Mouse (Mus musculus) urinary bladder, adult 18-20 months (tissue): ENCODE measurements around the gene Gm3233.
"Not testable (repeated sequence)": the region's sequence is repeated elsewhere in the genome, so short reads cannot be mapped to it uniquely, and the experiment has no call there.

Experiments used
- DNase-seq, 2 experiments: peaks; one replicate each; pipeline ENCODE4 v3.0.0; 2022; ENCODE audit warnings: low spot score in 2 of 2, mixed read lengths in 2 of 2

The Gm3233 gene

DNA sequence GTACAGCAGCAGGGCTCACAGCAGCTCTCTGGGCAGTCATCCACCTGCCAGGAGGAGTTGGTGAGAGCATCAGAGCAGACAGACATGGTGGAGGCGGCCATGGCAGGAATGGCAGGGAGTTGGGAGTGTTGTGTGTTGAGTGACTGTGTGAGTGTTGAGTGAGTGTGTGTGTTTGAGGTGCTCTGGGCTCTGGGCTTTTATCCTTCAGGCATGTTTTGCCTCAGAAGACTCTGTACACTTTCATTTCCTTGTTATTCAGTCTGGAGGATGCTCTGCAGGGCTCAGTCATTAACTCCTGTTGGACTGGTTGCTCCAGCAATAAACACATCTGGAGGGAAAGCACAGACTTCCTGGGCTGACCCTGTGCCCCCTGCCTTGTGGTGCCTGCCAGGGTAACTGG, at the start of gene Gm3233:
TSS of gene Gm3233 (minus strand) at position 101 of the 400 bp plus-strand sequence.
- DNase-seq: not testable (repeated sequence)

DNA sequence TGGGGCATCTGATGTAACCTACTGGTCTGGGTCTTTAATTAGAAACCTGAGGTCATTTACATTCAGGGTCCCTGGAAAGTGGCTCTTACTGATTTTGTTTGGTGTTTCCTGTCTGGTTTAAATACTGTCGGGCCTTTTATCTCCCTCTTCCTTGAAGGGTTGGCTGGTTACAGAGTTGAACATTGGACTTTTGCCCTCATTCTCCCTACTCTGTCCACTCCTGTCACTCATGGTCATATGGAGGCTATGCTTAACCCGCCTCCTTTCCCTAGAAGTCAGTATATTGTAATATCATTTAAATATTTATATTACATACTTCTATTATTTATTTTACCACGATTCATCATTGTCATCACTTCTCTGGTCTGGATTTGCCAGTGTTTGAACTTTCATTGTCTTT, 44.6 kb upstream of the Gm3233 start:
- DNase-seq: no peak

DNA sequence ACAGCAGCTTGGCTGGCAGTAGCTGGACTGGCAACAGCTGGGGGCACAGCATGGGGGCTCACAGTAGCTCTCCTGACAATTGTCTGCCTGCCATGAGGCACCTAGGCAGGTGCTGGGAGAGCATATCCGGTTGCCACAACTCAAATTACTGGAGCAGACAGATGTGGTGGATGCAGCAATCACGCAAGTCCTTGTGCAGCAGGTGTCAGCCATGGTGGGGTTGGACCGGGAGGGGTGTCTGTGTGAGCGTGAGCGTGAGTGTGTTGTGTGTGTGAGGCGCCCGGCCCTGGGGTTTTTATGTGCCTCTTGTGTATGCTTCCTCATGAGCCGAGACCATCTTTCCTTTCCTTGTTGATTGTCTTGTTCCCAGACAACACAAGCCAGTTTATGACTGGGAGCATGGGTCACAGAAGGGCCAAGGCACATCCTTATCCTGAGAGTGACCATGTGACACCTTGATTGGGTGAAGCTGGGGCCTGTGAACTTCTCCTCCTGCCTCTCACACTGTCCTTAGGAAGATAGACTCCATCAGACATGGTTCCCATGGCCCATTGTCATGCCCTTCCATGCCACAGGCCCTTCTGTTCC, 39.5 kb upstream of the Gm3233 start, which contains the start of gene Gm19668:
TSS of gene Gm19668 (minus strand) at position 213 of the 588 bp plus-strand sequence.
- no peak for DNase-seq

DNA sequence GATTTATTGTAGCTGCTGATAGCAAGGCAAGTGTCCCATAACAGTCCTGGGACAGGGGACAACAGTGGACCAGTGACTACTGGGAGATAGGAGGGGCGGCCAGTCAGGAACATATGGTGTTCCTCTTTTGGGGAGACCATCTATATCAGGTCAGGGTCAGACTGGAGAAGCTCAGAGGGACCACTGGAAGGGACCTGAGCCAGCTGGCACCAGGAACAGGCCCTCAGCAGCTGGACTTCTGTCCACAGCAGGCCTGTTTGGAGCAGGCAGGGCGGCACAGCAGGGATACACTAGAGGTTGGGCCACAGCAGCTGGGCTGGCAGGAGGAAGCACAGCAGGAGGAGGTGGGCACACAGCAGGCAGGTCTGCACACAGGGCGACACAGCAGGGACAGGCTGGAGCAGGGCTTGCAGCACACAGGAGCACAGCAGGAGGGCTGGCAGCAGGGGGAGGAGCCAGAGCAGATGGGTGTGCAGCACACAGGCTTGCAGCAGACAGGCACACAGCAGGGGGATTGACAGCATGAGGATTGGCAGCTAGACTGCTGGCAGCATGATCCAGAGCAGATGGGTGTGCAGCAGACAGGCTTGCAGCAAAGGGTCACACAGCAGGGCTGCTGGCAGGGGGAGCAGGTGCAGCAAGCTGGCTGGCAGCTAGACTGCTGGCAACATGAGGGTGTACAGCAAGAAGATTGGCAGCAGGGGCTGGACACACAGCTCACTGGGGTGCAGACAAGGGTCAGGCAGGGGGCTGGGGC, 38.9 kb upstream of the Gm3233 start:
- not testable (repeated sequence) for DNase-seq

DNA sequence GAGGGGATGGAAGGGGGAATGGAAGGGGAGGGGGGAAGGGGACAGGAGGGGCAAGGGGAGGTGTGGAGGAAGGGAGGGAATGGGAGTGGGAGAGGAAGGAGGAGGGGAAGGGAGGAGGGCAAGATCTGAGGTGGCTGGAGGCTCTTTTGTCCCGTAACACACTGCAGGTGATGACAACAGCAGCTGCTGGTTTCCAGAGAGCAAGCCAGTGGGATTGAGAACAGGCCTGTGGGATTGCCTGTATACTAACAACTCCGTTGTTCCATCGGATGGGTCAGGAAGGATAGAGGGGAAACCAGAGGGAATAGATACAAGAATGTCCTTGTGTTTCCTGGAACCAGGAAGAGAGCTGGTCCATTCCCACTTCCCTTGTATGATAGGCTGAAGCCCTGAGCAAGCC, 38.2 kb upstream of the Gm3233 start:
- no peak for DNase-seq

DNA sequence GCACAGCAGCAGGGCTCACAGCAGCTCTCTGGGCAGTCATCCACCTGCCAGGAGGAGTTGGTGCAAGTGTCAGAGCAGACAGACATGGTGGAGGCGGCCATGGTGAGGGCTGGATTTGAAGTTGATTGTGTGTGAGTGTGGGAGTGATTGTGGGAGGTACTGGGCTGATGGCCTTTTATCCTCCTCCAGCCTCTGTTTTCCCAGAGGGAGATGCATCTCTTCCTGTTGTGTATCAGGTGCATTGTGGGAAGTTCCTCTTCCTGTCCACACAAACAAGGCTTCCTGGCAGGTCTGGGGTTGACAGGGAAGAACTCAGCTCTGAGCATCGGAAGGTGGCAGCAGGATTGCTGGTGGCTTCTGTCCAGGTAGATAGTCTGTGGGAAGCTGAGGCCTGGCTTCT, 35.5 kb upstream of the Gm3233 start, which contains the start of gene Gm9639:
TSS of gene Gm9639 (minus strand) at position 101 of the 400 bp plus-strand sequence.
- DNase-seq: no peak

DNA sequence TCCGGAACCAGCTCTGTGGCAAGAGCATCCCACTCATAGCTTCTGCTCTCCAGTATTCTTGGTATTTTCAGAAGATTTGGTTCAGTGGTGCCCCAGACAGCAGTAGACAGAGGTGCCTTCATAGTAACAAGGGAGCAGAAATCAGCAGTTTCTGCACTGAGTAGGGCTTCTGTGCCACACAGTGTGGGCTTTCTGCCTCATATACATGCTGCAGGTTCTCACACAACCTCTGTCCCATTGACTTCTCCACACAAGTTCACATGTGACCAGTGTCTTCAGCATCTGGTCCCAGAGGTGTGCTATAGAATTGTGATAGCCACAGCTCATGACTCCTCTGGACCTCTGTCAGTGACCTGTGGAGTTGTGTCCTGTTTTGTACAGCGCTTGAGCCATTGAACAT, 29.1 kb upstream of the Gm3233 start:
- DNase-seq: no peak

DNA sequence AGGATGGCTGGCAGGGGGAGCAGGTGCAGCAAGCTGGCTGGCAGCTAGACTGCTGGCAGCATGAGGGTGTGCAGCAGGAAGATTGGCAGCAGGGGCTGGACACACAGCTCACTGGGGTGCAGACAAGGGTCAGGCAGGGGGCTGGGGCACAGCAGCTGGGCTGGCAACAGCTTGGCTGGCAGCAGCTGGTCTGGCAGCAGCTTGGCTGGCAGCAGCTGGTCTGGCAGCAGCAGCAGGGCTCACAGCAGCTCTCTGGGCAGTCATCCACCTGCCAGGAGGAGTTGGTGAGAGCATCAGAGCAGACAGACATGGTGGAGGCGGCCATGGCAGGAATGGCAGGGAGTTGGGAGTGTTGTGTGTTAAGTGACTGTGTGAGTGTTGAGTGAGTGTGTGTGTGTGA, 28.4 kb upstream of the Gm3233 start, which contains the start of gene Gm7137:
TSS of gene Gm7137 (minus strand) at position 325 of the 400 bp plus-strand sequence.
- not testable (repeated sequence) for DNase-seq

DNA sequence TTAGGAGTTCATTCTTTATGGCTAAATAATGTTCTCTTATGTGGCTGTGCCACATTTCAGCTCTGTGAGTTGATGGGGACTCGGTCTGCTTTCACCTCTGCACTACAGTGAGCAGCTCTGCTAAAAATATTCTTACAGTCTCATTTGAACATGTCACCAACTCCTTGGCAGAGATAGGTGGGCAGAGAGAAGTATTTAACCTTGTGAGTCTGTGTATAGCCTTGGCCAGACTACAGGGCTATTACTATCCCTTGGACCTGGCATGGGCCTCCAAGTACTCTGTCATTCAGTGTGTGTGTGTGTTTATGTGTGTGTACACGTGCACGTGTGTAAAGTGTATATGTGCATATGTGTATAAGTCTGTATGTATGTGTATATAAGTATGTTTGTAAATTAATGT, 23.9 kb upstream of the Gm3233 start:
- DNase-seq: not testable (repeated sequence)

DNA sequence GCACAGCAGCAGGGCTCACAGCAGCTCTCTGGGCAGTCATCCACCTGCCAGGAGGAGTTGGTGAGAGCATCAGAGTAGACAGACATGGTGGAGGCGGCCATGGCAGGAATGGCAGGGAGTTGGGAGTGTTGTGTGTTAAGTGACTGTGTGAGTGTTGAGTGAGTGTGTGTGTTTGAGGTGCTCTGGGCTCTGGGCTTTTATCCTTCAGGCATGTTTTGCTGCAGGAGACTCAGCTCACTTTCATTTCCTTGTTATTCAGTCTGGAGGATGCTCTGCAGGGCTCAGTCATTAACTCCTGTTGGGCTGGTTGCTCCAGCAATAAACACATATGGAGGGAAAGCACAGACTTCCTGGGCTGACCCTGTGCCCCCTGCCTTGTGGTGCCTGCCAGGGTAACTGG, 23.0 kb upstream of the Gm3233 start, which contains the start of gene Gm3250:
TSS of gene Gm3250 (minus strand) at position 101 of the 400 bp plus-strand sequence.
- not testable (repeated sequence) for DNase-seq

DNA sequence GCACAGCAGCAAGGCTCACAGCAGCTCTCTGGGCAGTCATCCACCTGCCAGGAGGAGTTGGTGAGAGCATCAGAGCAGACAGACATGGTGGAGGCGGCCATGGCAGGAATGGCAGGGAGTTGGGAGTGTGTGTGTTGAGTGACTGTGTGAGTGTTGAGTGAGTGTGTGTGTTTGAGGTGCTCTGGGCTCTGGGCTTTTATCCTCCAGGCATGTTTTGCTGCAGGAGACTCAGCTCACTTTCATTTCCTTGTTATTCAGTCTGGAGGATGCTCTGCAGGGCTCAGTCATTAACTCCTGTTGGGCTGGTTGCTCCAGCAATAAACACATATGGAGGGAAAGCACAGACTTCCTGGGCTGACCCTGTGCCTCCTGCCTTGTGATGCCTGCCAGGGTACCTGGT, 17.4 kb upstream of the Gm3233 start, which contains the start of gene Gm7138:
TSS of gene Gm7138 (minus strand) at position 101 of the 400 bp plus-strand sequence.
- DNase-seq: not testable (repeated sequence)

DNA sequence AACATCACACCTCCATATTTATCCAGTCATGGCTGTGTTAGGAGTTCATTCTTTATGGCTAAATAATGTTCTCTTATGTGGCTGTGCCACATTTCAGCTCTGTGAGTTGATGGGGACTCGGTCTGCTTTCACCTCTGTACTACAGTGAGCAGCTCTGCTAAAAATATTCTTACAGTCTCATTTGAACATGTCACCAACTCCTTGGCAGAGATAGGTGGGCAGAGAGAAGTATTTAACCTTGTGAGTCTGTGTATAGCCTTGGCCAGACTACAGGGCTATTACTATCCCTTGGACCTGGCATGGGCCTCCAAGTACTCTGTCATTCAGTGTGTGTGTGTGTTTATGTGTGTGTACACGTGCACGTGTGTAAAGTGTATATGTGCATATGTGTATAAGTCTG, 12.7 kb upstream of the Gm3233 start:
- not testable (repeated sequence) for DNase-seq

DNA sequence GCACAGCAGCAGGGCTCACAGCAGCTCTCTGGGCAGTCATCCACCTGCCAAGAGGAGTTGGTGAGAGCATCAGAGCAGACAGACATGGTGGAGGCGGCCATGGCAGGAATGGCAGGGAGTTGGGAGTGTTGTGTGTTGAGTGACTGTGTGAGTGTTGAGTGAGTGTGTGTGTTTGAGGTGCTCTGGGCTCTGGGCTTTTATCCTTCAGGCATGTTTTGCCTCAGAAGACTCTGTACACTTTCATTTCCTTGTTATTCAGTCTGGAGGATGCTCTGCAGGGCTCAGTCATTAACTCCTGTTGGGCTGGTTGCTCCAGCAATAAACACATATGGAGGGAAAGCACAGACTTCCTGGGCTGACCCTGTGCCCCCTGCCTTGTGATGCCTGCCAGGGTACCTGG, 11.7 kb upstream of the Gm3233 start, which contains the start of gene Gm3238:
TSS of gene Gm3238 (minus strand) at position 101 of the 400 bp plus-strand sequence.
- DNase-seq: not testable (repeated sequence)

DNA sequence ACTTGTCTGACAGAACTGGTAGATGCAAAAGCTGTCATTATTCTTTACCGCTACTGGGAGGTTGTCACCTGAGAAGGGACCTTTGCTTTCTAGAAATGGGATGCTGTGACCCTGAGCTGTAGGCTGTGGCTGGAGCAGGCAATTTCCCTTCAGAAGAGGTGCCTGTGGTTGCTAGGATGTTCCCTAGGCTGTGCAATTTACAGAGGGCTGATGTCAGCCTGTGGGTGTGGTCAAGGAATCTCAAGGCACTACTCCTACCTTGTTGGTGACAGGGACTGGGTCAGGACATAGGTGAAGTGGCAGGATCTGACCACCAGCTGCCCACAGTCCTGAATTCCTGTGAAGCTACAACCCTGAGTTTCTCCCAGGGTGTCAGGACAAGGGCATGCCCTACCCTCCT, 10.2 kb upstream of the Gm3233 start:
- no peak for DNase-seq

DNA sequence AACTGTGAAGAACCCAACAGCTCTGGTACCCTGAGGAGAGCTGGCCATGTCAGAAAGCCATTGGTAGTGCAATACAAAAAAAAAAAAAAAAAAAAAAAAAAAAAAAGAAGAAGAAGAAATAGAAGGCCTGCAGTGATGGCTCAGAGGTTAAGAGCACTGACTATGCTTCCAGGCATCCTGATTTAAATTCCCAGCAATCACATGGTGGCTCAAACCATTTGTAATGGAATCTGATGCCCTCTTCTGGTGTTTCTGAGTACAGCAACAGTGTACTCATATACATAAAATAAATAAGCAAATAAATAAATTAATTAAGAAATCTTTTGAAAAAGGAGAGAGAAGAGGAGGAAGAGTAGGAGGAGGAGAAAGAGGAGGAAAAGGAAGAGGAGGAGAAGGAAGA, 6.0 kb downstream of the Gm3233 start:
- no peak for DNase-seq

DNA sequence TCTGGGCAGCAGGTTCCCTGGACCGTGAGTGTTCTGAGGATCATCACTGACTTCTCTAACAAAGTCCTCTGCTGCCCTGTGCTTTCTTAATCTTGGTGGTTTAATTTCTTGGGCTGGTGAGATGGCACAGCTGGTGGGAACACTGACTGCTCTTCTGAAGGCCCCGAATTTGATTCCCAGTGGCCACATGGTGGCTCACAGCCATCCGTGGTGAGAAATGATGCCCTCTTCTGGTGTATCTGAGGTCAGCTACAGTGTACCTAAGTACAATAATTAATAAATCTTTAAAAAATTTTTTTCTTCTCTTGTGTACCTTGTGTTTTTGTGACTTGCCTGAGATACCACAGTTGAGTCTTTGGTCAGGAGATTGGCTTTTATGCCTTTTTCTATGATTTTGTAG, 7.2 kb downstream of the Gm3233 start:
- not testable (repeated sequence) for DNase-seq

DNA sequence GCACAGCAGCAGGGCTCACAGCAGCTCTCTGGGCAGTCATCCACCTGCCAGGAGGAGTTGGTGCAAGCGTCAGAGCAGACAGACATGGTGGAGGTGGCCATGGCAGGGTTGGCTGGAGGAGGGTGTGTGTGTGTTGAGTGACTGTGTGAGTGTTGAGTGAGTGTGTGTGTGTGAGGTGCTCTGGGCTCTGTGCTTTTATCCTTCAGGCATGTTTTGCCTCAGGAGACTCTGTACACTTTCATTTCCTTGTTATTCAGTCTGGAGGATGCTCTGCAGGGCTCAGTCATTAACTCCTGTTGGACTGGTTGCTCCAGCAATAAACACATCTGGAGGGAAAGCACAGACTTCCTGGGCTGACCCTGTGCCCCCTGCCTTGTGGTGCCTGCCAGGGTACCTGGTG, 8.2 kb downstream of the Gm3233 start, which contains the start of gene Gm9736:
TSS of gene Gm9736 (minus strand) at position 101 of the 400 bp plus-strand sequence.
- not testable (repeated sequence) for DNase-seq

DNA sequence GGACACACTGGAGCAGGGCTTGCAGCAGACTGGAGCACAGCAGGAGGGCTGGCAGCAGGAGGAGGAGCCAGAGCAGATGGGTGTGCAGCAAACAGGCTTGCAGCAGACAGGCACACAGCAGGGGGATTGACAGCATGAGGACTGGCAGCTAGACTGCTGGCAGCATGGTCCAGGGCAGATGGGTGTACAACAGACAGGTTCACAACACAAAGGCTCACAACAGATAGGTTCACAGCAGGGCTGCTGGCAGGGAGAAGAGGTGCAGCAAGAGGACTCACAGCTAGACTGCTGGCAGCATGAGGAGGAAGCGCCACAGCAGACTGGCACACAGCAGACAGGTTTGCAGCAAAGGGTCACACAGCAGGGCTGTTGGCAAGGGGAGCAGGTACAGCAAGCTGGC, 8.8 kb downstream of the Gm3233 start:
- not testable (repeated sequence) for DNase-seq

DNA sequence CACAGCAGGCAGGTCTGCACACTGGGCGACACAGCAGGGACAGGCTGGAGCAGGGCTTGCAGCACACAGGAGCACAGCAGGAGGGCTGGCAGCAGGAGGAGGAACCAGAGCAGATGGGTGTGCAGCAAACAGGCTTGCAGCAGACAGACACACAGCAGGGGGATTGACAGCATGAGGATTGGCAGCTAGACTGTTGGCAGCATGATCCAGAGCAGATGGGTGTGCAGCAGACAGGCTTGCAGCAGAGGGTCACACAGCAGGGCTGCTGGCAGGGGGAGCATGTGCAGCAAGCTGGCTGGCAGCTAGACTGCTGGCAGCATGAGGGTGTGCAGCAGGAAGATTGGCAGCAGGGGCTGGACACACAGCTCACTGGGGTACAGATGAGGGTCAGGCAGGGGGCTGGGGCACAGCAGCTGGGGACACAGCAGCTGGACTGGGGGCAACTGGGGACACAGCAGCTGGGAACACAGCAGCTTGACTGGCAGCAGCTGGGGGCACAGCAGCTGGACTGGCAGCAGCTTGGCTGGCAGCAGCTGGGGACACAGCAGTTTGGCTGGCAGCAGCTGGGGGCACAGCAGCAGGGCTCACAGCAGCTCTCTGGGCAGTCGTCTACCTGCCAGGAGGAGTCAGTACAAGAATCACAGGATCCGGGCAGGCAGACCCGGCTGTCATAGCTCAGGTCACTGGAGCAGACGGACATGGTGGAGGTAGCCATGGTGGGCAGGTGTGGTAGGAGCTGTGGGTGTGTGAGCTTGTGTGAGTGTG, 17.4 kb downstream of the Gm3233 start, which contains the start of gene Gm18596:
TSS of gene Gm18596 (minus strand) at position 715 of the 765 bp plus-strand sequence.
- DNase-seq: not testable (repeated sequence)

DNA sequence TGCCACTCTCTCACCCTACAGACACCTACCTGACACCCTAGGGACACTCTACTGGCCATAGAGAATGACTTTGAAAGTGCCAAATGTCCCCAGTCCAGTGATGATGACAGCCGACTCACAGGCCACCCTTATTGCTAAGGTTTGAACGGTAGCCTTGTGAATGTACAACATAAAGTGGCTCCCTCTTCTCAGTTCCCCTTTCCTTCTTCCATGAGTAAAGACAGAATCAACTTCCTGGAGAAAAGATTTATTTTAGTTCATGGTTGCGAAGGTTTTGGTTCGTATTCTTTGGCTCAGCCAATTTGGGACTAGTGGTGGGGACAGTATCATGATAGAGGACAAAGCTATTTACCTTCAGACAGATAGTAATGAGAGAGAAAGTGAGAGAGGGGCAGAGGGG, 20.6 kb downstream of the Gm3233 start:
- no peak for DNase-seq

DNA sequence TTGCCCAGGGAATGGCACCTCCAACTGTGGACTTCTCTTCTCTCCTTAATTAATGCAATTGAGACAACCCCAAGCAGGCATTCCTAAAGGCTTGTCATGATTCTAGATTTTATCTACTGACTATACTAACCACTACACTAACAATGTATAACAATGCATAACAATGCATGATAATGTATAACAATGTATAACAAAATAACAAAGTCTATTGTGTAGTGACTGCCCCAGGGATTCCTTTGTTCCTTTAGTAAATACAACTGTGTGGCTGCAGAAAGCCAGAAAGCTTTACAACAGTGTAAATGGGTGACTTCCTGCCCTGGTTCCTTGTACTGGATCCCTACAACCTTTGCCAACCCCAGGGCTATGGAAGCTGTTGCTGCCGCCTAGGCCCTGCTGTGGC, 23.6 kb downstream of the Gm3233 start:
- DNase-seq: no peak

DNA sequence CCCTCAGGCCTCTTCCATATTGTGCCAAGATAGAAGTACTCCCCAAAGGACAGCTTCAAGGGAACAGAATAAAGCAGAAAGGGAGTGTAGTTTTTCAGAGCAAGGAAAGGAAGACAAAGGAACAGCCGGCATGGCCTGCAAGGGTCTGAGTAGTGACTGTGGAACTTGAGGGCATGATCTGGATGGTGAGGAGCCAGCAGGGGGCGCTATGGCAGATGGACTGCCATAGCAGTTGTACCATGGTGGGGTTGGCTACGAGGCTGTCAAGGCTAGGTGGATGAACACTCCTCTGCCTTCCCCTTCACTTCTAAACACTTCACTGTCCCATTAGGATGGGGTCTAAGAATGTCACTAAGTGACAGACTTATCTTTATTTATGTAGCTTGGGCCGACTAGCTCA, 30.2 kb downstream of the Gm3233 start:
- no peak for DNase-seq
